Mouse (Mus musculus): ENCODE data around the gene Tsr2.

DNA sequence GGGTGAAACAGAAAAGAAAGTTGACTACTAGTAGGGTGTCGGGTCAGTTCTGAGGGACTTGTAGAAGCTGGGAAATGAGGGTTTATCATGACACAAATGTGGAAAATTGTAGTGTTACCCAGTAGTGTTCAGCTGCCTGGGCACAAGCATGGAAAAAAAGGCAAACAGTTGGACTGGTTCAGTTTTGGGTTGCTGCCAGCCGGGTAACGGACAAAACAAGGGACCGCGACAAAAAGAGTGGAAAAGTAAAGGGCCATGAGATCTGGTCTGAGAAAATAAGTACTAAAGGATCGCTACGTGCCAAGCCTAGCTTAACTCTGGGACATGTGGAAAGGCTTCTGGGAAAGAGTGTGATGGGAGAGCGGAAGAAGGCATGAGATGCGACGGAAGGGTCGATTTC lies 50.0 kb downstream of the Tsr2 start:
- TF ChIP-seq CTCF (IDR thresholded peaks at IDR 0.05; ENCODE audit: extremely low read depth, insufficient read depth, low read length) (no peak), POLR2A (IDR thresholded peaks at IDR 0.05; ENCODE audit: extremely low read depth, insufficient read depth, low read length) (no peak)

All from cortical plate, adult 2 months (tissue).